Mouse (Mus musculus): ENCODE measurements around the gene Pitpnc1.

- TF ChIP-seq CTCF (conservative IDR thresholded peaks at IDR 0.05 in 1 of 2, IDR thresholded peaks at IDR 0.05 in 1 of 2; ENCODE audit: low read depth in 2 of 2, low read length in 2 of 2) (no peak), MEF2A (IDR thresholded peaks at IDR 0.05; ENCODE audit: borderline replicate concordance, low read depth, low read length) (no peak), KAT2A (IDR thresholded peaks at IDR 0.05; ENCODE audit: insufficient replicate concordance, low read length) (no peak), ZC3H11A (IDR thresholded peaks at IDR 0.05; ENCODE audit: low read depth, low read length) (no peak), TBP (conservative IDR thresholded peaks at IDR 0.05; ENCODE audit: low read depth, low read length) (no peak), RAD21 (IDR thresholded peaks at IDR 0.05; ENCODE audit: low read depth, low read length) (no peak), SIN3A (IDR thresholded peaks at IDR 0.05; ENCODE audit: low read length) (no peak), POLR2AphosphoS2 (IDR thresholded peaks at IDR 0.05; ENCODE audit: low read depth, low read length) (no peak)
Measured at GRCm38 (mm10) chr11:107222531-107223168, 247.8 kb downstream of the Pitpnc1 start.
